Mouse (Mus musculus): ENCODE data around the gene Plekho1. TPM values are rescaled to one million over a fixed set of nuclear protein-coding genes. Genes with fewer than 3 reads are reported as not detected.

The Plekho1 gene
- polyA plus RNA-seq, 1 experiment from 2014 or later, result 26.1 TPM

- TF ChIP-seq EP300 (optimal IDR thresholded peaks at IDR 0.05) (no peak), CTCF (IDR thresholded peaks at IDR 0.05; ENCODE audit: low read depth) (no peak)
- Histone ChIP-seq H3K4me2 (replicated peaks; ENCODE audit: low read depth) (no peak overlapping the region), H3K27me3 (ENCODE audit: control insufficient read depth, insufficient read depth, low read length) (no peaks in the 10 kb centered on the region), H3K9ac (ENCODE audit: low read length) (no peak overlapping the region), H3K36me3 (ENCODE audit: control insufficient read depth, insufficient read depth, low read length) (no peaks in the 10 kb centered on the region), H3K9me3 (ENCODE audit: control insufficient read depth, low read length) (no peaks in the 10 kb centered on the region), H3K4me1 (replicated peaks; ENCODE audit: control insufficient read depth, insufficient read depth) (no peaks in the 10 kb centered on the region), H3K4me3 (ENCODE audit: low read depth, low read length) (no peak overlapping the region), H3K27ac (replicated peaks) (no peak overlapping the region)
- ATAC-seq (ENCODE audit: low FRiP score, low TSS enrichment) (no peak), DNase-seq (ENCODE audit: low spot score) (no peak)
- WGBS, result 92% methylated on average over 11 of the region's 11 CpGs
Measured at GRCm38 (mm10) chr3:96029766-96030165, 34.0 kb upstream of the Plekho1 start.

GRCm38 (mm10) chr3:96029336-96029735, 33.5 kb upstream of the Plekho1 start:
- no peak overlapping the region for H3K4me2 ChIP-seq (replicated peaks; ENCODE audit: low read depth)
- no peaks in the 10 kb centered on the region for H3K36me3 ChIP-seq (ENCODE audit: control insufficient read depth, insufficient read depth, low read length)
- no peaks in the 10 kb centered on the region for H3K4me1 ChIP-seq (replicated peaks; ENCODE audit: control insufficient read depth, insufficient read depth)
- H3K9ac ChIP-seq (ENCODE audit: low read length), result no peak overlapping the region
- H3K4me3 ChIP-seq (ENCODE audit: low read depth, low read length), result no peak overlapping the region
- H3K9me3 ChIP-seq (ENCODE audit: control insufficient read depth, low read length), result no peaks in the 10 kb centered on the region
- H3K27me3 ChIP-seq (ENCODE audit: control insufficient read depth, insufficient read depth, low read length), result no peaks in the 10 kb centered on the region
- H3K27ac ChIP-seq (replicated peaks), result no peak overlapping the region
- DNase-seq (ENCODE audit: low spot score) (no peak), ATAC-seq (ENCODE audit: low FRiP score, low TSS enrichment) (no peak)
- TF ChIP-seq EP300 (optimal IDR thresholded peaks at IDR 0.05) (no peak), CTCF (IDR thresholded peaks at IDR 0.05; ENCODE audit: low read depth) (no peak)
- 88% methylated on average over 3 of the region's 3 CpGs for WGBS

GRCm38 (mm10) chr3:96027875-96028274, 32.1 kb upstream of the Plekho1 start:
- Histone ChIP-seq H3K9ac (ENCODE audit: low read length) (no peak overlapping the region), H3K36me3 (ENCODE audit: control insufficient read depth, insufficient read depth, low read length) (no peaks in the 10 kb centered on the region), H3K27me3 (ENCODE audit: control insufficient read depth, insufficient read depth, low read length) (no peaks in the 10 kb centered on the region), H3K4me1 (replicated peaks; ENCODE audit: control insufficient read depth, insufficient read depth) (no peaks in the 10 kb centered on the region), H3K27ac (replicated peaks) (no peak overlapping the region), H3K4me3 (ENCODE audit: low read depth, low read length) (no peak overlapping the region), H3K4me2 (replicated peaks; ENCODE audit: low read depth) (no peak overlapping the region), H3K9me3 (ENCODE audit: control insufficient read depth, low read length) (no peaks in the 10 kb centered on the region)
- TF ChIP-seq CTCF (IDR thresholded peaks at IDR 0.05; ENCODE audit: low read depth) (no peak), EP300 (optimal IDR thresholded peaks at IDR 0.05) (no peak)
- ATAC-seq (ENCODE audit: low FRiP score, low TSS enrichment) (no peak), DNase-seq (ENCODE audit: low spot score) (no peak)
- 52% methylated on average over 1 of the region's 1 CpGs for WGBS

GRCm38 (mm10) chr3:96027145-96027544, 31.3 kb upstream of the Plekho1 start:
- no peaks in the 10 kb centered on the region for H3K9me3 ChIP-seq (ENCODE audit: control insufficient read depth, low read length)
- 78% methylated on average over 1 of the region's 1 CpGs for WGBS
- ATAC-seq (ENCODE audit: low FRiP score, low TSS enrichment) (no peak), DNase-seq (ENCODE audit: low spot score) (no peak)
- H3K9ac ChIP-seq (ENCODE audit: low read length), result no peak overlapping the region
- TF ChIP-seq CTCF (IDR thresholded peaks at IDR 0.05; ENCODE audit: low read depth), result no peak
- no peak for TF ChIP-seq EP300 (optimal IDR thresholded peaks at IDR 0.05)
- no peaks in the 10 kb centered on the region for H3K4me1 ChIP-seq (replicated peaks; ENCODE audit: control insufficient read depth, insufficient read depth)
- no peak overlapping the region for H3K4me2 ChIP-seq (replicated peaks; ENCODE audit: low read depth)
- H3K4me3 ChIP-seq (ENCODE audit: low read depth, low read length), result no peak overlapping the region
- H3K27ac ChIP-seq (replicated peaks), result no peak overlapping the region
- no peaks in the 10 kb centered on the region for H3K27me3 ChIP-seq (ENCODE audit: control insufficient read depth, insufficient read depth, low read length)
- no peaks in the 10 kb centered on the region for H3K36me3 ChIP-seq (ENCODE audit: control insufficient read depth, insufficient read depth, low read length)

GRCm38 (mm10) chr3:96021421-96022128, 25.8 kb upstream of the Plekho1 start:
- no peaks in the 10 kb centered on the region for H3K9me3 ChIP-seq (ENCODE audit: control insufficient read depth, low read length)
- ATAC-seq (ENCODE audit: low FRiP score, low TSS enrichment), result no peak
- no peaks in the 10 kb centered on the region for H3K36me3 ChIP-seq (ENCODE audit: control insufficient read depth, insufficient read depth, low read length)
- DNase-seq (ENCODE audit: low spot score), result no peak
- TF ChIP-seq CTCF (IDR thresholded peaks at IDR 0.05; ENCODE audit: low read depth) (no peak), EP300 (optimal IDR thresholded peaks at IDR 0.05) (no peak)
- H3K4me1 ChIP-seq (replicated peaks; ENCODE audit: control insufficient read depth, insufficient read depth), result no peaks in the 10 kb centered on the region
- no peaks in the 10 kb centered on the region for H3K27me3 ChIP-seq (ENCODE audit: control insufficient read depth, insufficient read depth, low read length)
- WGBS, result 63% methylated on average over 5 of the region's 5 CpGs
- no peak overlapping the region for H3K4me3 ChIP-seq (ENCODE audit: low read depth, low read length)
- no peak overlapping the region for H3K4me2 ChIP-seq (replicated peaks; ENCODE audit: low read depth)
- no peak overlapping the region for H3K9ac ChIP-seq (ENCODE audit: low read length)
- H3K27ac ChIP-seq (replicated peaks), result no peak overlapping the region

GRCm38 (mm10) chr3:96020735-96021134, 24.9 kb upstream of the Plekho1 start:
- Histone ChIP-seq H3K27ac (replicated peaks) (no peak overlapping the region), H3K9me3 (ENCODE audit: control insufficient read depth, low read length) (no peaks in the 10 kb centered on the region), H3K27me3 (ENCODE audit: control insufficient read depth, insufficient read depth, low read length) (no peaks in the 10 kb centered on the region), H3K4me3 (ENCODE audit: low read depth, low read length) (no peak overlapping the region), H3K36me3 (ENCODE audit: control insufficient read depth, insufficient read depth, low read length) (no peaks in the 10 kb centered on the region), H3K9ac (ENCODE audit: low read length) (no peak overlapping the region), H3K4me2 (replicated peaks; ENCODE audit: low read depth) (no peak overlapping the region), H3K4me1 (replicated peaks; ENCODE audit: control insufficient read depth, insufficient read depth) (no peaks in the 10 kb centered on the region)
- WGBS, result 89% methylated on average over 1 of the region's 1 CpGs
- TF ChIP-seq CTCF (IDR thresholded peaks at IDR 0.05; ENCODE audit: low read depth) (no peak), EP300 (optimal IDR thresholded peaks at IDR 0.05) (no peak)
- DNase-seq (ENCODE audit: low spot score), result no peak
- ATAC-seq (ENCODE audit: low FRiP score, low TSS enrichment), result no peak
